Mouse (Mus musculus): ENCODE data around the gene Cldn22.

GRCm38 (mm10) chr8:47791986-47792385 lies 32.3 kb upstream of the Cldn22 start:
- TF ChIP-seq CTCF (IDR thresholded peaks at IDR 0.05; ENCODE audit: low read depth) (no peak), EP300 (IDR thresholded peaks at IDR 0.05; ENCODE audit: low read depth) (no peak)
